Mouse (Mus musculus): Measurements from ENCODE around the gene Sbf1. TPM values are rescaled to one million over a fixed set of nuclear protein-coding genes. Genes with fewer than 3 reads are reported as not detected.

Gene Sbf1
- polyA plus RNA-seq, 1 experiment from 2014 or later, result 57.2 TPM

DNA sequence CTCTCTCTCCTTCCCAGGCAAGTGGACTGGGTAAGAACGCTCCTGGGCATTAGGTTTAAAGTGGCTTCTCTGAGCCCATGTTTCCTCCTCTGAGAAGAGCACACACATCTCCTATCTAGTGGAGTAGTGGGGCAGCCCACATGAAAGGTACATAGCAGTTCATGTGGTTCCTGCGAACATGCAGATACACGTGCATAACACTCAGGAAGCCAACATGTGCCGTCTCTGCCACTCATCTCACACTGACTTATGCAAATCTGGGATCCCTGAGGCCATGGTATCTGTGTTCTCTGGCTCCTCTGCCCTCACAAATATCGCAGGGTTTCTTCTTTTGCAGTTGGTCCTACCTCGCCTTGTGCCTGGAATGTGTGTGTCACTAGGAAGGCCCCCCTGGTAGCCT, 32.6 kb downstream of the Sbf1 start:
- peaks cover 91% of the 10 kb centered on the region for H3K36me3 ChIP-seq
- no peak overlapping the region for H3K4me2 ChIP-seq
- no peak for ATAC-seq (ENCODE audit: insufficient number of reproducible peaks, insufficient read depth, low FRiP score, low TSS enrichment, low read depth)
- no peak overlapping the region for H3K4me3 ChIP-seq (replicated peaks)
- H3K9me3 ChIP-seq, result no peaks in the 10 kb centered on the region
- H3K27ac ChIP-seq, result no peak overlapping the region
- H3K9ac ChIP-seq (replicated peaks), result no peak overlapping the region
- no peaks in the 10 kb centered on the region for H3K4me1 ChIP-seq (replicated peaks)
- 87% methylated on average over 6 of the region's 6 CpGs for WGBS
- no peaks in the 10 kb centered on the region for H3K27me3 ChIP-seq

DNA sequence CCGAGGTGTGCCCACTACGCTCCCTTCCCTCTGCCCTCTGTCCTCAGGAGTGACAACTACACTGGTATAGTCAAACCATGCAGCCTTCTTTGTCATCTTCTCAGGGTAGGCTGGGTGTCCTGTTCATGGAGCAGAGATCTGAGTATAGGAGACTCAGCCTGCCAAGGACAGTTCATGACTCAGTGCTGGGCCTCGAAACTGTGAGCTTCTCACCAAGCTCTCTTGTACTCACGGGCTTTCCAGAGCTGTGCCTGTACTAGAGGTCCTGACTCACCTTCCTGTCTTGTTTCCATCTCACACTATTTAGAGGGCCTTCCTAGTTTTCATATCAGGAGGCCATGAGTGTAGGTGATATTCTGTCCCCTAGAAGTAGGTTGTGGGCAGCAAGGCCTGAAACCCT, 37.7 kb downstream of the Sbf1 start:
- no peak overlapping the region for H3K4me2 ChIP-seq

DNA sequence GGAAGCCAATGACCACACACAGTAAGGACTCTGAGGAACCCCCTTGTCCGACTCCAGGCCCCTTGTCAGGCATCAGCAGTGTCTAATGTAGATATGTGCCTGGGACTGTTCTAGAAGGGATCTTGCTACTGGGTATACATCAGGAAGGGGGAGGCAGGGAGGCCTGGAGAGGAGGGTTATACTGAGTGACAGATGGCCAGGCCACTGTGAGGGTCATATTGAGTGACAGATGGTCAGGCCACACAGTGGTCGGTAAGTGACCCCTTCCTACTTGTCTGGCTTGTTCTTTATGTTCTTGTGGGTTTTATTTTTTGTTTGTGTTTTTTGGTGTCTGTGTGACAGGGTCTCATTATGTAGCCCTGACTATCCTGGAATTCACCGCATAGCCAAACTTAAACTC, 39.6 kb downstream of the Sbf1 start:
- no peaks in the 10 kb centered on the region for H3K27me3 ChIP-seq
- no peaks in the 10 kb centered on the region for H3K9me3 ChIP-seq
- H3K4me1 ChIP-seq (replicated peaks), result no peaks in the 10 kb centered on the region
- H3K36me3 ChIP-seq, result peaks cover 78% of the 10 kb centered on the region
- H3K27ac ChIP-seq, result no peak overlapping the region
- no peak overlapping the region for H3K4me2 ChIP-seq
- H3K9ac ChIP-seq (replicated peaks), result no peak overlapping the region
- no peak for ATAC-seq (ENCODE audit: insufficient number of reproducible peaks, insufficient read depth, low FRiP score, low TSS enrichment, low read depth)
- no peak overlapping the region for H3K4me3 ChIP-seq (replicated peaks)
- 80% methylated on average over 3 of the region's 3 CpGs for WGBS

More for the DNA sequence above, 37.7 kb downstream of the Sbf1 start:
- Histone ChIP-seq H3K36me3 (peaks cover 85% of the 10 kb centered on the region), H3K9ac (replicated peaks) (no peak overlapping the region), H3K27ac (no peak overlapping the region), H3K4me1 (replicated peaks) (no peaks in the 10 kb centered on the region), H3K4me3 (replicated peaks) (no peak overlapping the region), H3K27me3 (no peaks in the 10 kb centered on the region), H3K9me3 (no peaks in the 10 kb centered on the region)
- 92% methylated on average over 4 of the region's 4 CpGs for WGBS
- ATAC-seq (ENCODE audit: insufficient number of reproducible peaks, insufficient read depth, low FRiP score, low TSS enrichment, low read depth), result no peak

DNA sequence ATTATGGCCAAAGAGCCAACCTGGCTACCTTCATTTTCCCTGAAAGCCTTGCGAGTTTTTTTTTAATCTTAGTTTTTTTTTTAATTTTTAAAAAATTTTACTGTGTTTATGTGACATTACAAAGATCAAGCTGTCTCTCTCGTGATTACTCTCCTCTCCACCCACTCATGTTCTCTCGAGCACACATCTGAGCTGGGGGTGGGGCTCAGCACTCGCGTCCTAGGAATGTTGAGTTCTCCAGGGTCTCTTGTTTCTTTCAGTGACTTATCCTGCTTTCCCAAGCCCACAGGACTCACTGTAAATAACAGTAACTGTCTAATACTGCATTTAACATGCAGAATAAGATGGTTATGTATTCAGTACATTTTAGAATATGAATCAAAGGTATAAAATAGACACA, 50.6 kb downstream of the Sbf1 start:
- H3K9me3 ChIP-seq, result no peaks in the 10 kb centered on the region
- no peak overlapping the region for H3K9ac ChIP-seq (replicated peaks)
- H3K27ac ChIP-seq, result no peak overlapping the region
- H3K27me3 ChIP-seq, result no peaks in the 10 kb centered on the region
- H3K4me2 ChIP-seq, result no peak overlapping the region
- H3K36me3 ChIP-seq, result peaks cover 66% of the 10 kb centered on the region
- H3K4me1 ChIP-seq (replicated peaks), result no peaks in the 10 kb centered on the region
- ATAC-seq (ENCODE audit: insufficient number of reproducible peaks, insufficient read depth, low FRiP score, low TSS enrichment, low read depth), result no peak
- H3K4me3 ChIP-seq (replicated peaks), result no peak overlapping the region
- 82% methylated on average over 5 of the region's 5 CpGs for WGBS

DNA sequence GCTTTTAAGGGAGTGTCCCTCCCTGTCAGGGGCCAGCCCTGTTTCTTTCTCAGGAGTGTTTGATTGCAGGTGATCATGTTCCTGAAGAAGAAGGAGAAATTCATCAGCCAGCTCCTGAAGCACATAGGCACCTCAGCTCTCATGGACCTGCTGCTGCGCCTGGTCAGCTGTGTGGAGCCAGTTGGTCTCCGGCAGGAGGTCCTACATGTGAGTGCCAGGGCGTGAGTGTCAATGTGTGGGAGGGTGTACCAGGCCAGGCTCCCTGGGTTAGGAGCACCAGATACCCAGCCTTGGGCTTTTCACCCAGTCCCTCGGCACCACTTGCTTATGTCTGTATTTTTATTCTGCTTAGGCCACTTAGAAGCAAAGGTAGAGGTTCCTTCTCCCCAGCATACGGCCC, 56.1 kb downstream of the Sbf1 start:
- no peaks in the 10 kb centered on the region for H3K4me1 ChIP-seq (replicated peaks)
- no peak for ATAC-seq (ENCODE audit: insufficient number of reproducible peaks, insufficient read depth, low FRiP score, low TSS enrichment, low read depth)
- no peak overlapping the region for H3K4me3 ChIP-seq (replicated peaks)
- H3K9me3 ChIP-seq, result no peaks in the 10 kb centered on the region
- no peaks in the 10 kb centered on the region for H3K27me3 ChIP-seq
- no peak overlapping the region for H3K9ac ChIP-seq (replicated peaks)
- no peak overlapping the region for H3K27ac ChIP-seq
- whole genome bisulfite sequencing, result 90% methylated on average over 5 of the region's 5 CpGs
- peaks cover 74% of the 10 kb centered on the region for H3K36me3 ChIP-seq
- no peak overlapping the region for H3K4me2 ChIP-seq

DNA sequence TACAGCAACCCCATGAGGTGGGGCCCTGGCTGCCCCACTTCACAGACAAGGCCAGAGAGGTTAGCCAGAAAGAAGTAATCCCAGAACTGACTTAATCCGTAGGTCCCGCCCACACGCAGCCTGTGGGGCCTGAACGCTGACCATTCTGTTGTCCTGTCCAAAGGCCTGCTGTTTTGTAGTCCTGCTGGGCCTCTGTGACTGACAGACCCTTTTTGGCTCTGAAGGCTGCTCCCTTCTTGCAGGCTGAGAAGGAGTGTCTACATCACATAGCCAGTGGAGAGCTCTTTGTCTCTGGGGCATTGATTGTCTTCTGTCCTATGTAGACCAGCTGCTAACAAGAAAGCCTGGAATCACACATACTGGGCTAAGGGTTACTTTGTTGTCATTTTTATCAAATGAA, 59.8 kb downstream of the Sbf1 start:
- H3K36me3 ChIP-seq, result peaks cover 68% of the 10 kb centered on the region
- no peak overlapping the region for H3K9ac ChIP-seq (replicated peaks)
- no peak overlapping the region for H3K27ac ChIP-seq
- 86% methylated on average over 4 of the region's 4 CpGs for WGBS
- H3K9me3 ChIP-seq, result no peaks in the 10 kb centered on the region
- ATAC-seq (ENCODE audit: insufficient number of reproducible peaks, insufficient read depth, low FRiP score, low TSS enrichment, low read depth), result no peak
- H3K4me2 ChIP-seq, result no peak overlapping the region
- no peaks in the 10 kb centered on the region for H3K27me3 ChIP-seq
- no peak overlapping the region for H3K4me3 ChIP-seq (replicated peaks)
- no peaks in the 10 kb centered on the region for H3K4me1 ChIP-seq (replicated peaks)

DNA sequence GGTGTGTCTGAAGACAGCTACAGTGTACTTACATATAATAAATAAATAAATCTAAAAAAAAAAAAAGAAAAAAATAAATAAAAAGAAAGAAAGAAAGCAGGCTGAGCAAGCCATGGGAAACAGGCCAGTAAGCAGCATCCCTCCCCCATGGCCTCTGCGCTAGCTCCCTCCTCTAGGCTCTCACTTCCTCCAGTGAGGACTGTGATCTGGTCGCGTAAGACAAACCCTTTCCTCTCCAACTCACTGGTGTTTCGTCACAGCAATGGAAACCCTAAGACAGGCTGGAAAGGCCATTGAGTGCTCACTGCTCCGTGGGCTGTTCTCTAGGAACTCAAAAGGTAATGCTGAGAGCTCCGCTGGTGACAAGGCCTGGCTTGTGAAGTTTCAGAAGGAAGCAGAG, 66.0 kb downstream of the Sbf1 start:
- 84% methylated on average over 6 of the region's 6 CpGs for WGBS
- H3K9ac ChIP-seq (replicated peaks), result no peak overlapping the region
- ATAC-seq (ENCODE audit: insufficient number of reproducible peaks, insufficient read depth, low FRiP score, low TSS enrichment, low read depth), result no peak

DNA sequence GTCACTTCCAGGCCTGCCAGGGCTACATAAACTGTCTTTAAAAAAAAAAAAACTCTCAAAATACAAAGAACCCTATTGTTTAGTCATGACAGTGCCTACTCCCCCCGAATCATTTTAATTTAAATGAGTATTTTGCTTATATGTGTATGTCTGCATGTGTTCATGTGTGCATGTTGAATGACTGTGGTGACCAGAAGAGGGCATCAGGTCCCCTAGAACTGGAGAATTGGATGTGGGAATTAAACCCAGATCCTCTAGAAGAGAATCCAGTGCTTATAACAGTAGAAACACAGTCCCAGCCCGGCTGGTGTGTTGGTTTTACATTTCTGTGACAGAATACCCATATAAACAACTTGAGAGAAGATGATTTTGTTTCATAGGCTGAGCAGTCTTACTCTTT, 74.1 kb downstream of the Sbf1 start:
- no peak for ATAC-seq (ENCODE audit: insufficient number of reproducible peaks, insufficient read depth, low FRiP score, low TSS enrichment, low read depth)
- Histone ChIP-seq H3K27ac (no peak overlapping the region), H3K9me3 (no peaks in the 10 kb centered on the region), H3K36me3 (peaks cover 36% of the 10 kb centered on the region), H3K4me3 (replicated peaks) (no peak overlapping the region), H3K4me2 (no peak overlapping the region), H3K9ac (replicated peaks) (no peak overlapping the region), H3K4me1 (replicated peaks) (no peaks in the 10 kb centered on the region), H3K27me3 (no peaks in the 10 kb centered on the region)
- 62% methylated on average over 2 of the region's 2 CpGs for WGBS

More for the DNA sequence above, 66.0 kb downstream of the Sbf1 start:
- Histone ChIP-seq H3K4me2 (no peak overlapping the region), H3K9me3 (no peaks in the 10 kb centered on the region), H3K27ac (no peak overlapping the region), H3K27me3 (no peaks in the 10 kb centered on the region), H3K4me1 (replicated peaks) (no peaks in the 10 kb centered on the region), H3K36me3 (peaks cover 36% of the 10 kb centered on the region), H3K4me3 (replicated peaks) (no peak overlapping the region)

DNA sequence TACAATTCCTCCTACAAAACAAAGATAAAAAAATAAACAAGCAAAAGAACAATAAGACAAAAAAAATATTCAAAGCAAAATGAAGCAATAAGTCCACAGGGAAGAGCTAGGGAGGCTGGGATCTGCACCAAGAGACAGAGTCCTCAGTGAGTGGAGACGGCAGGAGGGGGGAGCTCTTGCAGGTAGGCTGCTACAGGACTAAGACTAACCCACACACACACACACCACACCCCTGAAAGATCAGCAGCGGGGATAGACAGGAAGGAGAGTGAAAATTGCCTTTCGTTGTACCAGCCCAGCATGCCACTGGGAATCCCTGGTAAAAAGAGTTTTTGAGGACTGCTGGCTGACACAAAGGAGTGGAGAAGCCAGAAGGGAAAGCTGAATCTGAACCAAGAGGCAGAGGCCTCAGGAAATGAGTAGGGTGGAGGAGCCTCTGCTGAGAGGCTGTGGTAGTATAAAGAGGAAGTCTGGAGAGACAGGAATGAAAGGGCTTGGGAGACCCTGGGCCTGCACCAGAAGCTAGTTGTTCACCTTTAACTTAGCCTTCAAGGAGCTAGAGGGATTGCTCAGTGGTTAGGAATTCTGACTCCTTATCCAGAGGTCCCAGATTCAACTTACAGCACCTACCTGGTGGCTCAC, 75.2 kb downstream of the Sbf1 start:
- no peaks in the 10 kb centered on the region for H3K4me1 ChIP-seq (replicated peaks)
- H3K27me3 ChIP-seq, result no peaks in the 10 kb centered on the region
- 57% methylated on average over 3 of the region's 3 CpGs for WGBS
- no peaks in the 10 kb centered on the region for H3K9me3 ChIP-seq
- peaks cover 33% of the 10 kb centered on the region for H3K36me3 ChIP-seq
- ATAC-seq (ENCODE audit: insufficient number of reproducible peaks, insufficient read depth, low FRiP score, low TSS enrichment, low read depth), result no peak
- no peak overlapping the region for H3K9ac ChIP-seq (replicated peaks)
- no peak overlapping the region for H3K4me2 ChIP-seq
- no peak overlapping the region for H3K27ac ChIP-seq
- no peak overlapping the region for H3K4me3 ChIP-seq (replicated peaks)

Small RNA genes lying within 50 kb of the gene (microRNA-seq; reads per million reads assigned to microRNA genes)
- not detected for gene Mir6959

Other genes with a start within 250 kb of the Sbf1 start
- gene Trabd, start 240.2 kb downstream of the Sbf1 start, polyA plus RNA-seq (2016; fragmentation: Nextera tagmentation; extraction: Ambion mirVana), result 48.6 and 48.7 TPM in 2 replicates
- gene Selenoo, start 226.2 kb downstream of the Sbf1 start, polyA plus RNA-seq (2016; fragmentation: Nextera tagmentation; extraction: Ambion mirVana), result 19.2 and 21.1 TPM in 2 replicates
- 22.7 and 24.8 TPM in 2 replicates for gene Tubgcp6, start 192.2 kb downstream of the Sbf1 start, polyA plus RNA-seq (2016; fragmentation: Nextera tagmentation; extraction: Ambion mirVana)
- 15.0 and 15.2 TPM in 2 replicates for gene Hdac10, start 186.6 kb downstream of the Sbf1 start, polyA plus RNA-seq (2016; fragmentation: Nextera tagmentation; extraction: Ambion mirVana)
- gene Mapk12, start 174.6 kb downstream of the Sbf1 start, polyA plus RNA-seq (2016; fragmentation: Nextera tagmentation; extraction: Ambion mirVana), result 8.9 and 9.3 TPM in 2 replicates
- gene Mapk11, start 165.7 kb downstream of the Sbf1 start, polyA plus RNA-seq (2016; fragmentation: Nextera tagmentation; extraction: Ambion mirVana), result 13.6 and 14.4 TPM in 2 replicates
- gene Plxnb2, start 134.5 kb downstream of the Sbf1 start, polyA plus RNA-seq (2016; fragmentation: Nextera tagmentation; extraction: Ambion mirVana), result 157 and 170 TPM in 2 replicates
- gene Dennd6b, start 118.8 kb downstream of the Sbf1 start, polyA plus RNA-seq (2016; fragmentation: Nextera tagmentation; extraction: Ambion mirVana), result 30.1 and 31.2 TPM in 2 replicates
- 30.5 and 33.3 TPM in 2 replicates for gene Ppp6r2, start 103.8 kb downstream of the Sbf1 start, polyA plus RNA-seq (2016; fragmentation: Nextera tagmentation; extraction: Ambion mirVana)
- 0.16 and 0.17 TPM in 2 replicates for gene Adm2, start 7.4 kb upstream of the Sbf1 start, polyA plus RNA-seq (2016; fragmentation: Nextera tagmentation; extraction: Ambion mirVana)
- not detected in 2 replicates for gene Miox, start 19.1 kb upstream of the Sbf1 start, polyA plus RNA-seq (2016; fragmentation: Nextera tagmentation; extraction: Ambion mirVana)
- gene Lmf2, start 40.3 kb upstream of the Sbf1 start, polyA plus RNA-seq (2016; fragmentation: Nextera tagmentation; extraction: Ambion mirVana), result 43.3 and 47.4 TPM in 2 replicates
- 175 and 183 TPM in 2 replicates for gene Ncaph2, start 40.4 kb upstream of the Sbf1 start, polyA plus RNA-seq (2016; fragmentation: Nextera tagmentation; extraction: Ambion mirVana)
- gene Sco2, start 58.5 kb upstream of the Sbf1 start, polyA plus RNA-seq (2016; fragmentation: Nextera tagmentation; extraction: Ambion mirVana), result 4.2 and 5.3 TPM in 2 replicates
- gene Tymp, start 61.7 kb upstream of the Sbf1 start, polyA plus RNA-seq (2016; fragmentation: Nextera tagmentation; extraction: Ambion mirVana), result 1.5 TPM in 2 replicates
- 0.33 and 0.48 TPM in 2 replicates for gene Odf3b, start 64.0 kb upstream of the Sbf1 start, polyA plus RNA-seq (2016; fragmentation: Nextera tagmentation; extraction: Ambion mirVana)
- gene Klhdc7b, start 69.6 kb upstream of the Sbf1 start, polyA plus RNA-seq (2016; fragmentation: Nextera tagmentation; extraction: Ambion mirVana), result 0.05 TPM in 1 of 2 replicates, not detected in the other
- gene Syce3, start 95.2 kb upstream of the Sbf1 start, polyA plus RNA-seq (2016; fragmentation: Nextera tagmentation; extraction: Ambion mirVana), result not detected in 2 replicates
- gene Cpt1b, start 110.6 kb upstream of the Sbf1 start, polyA plus RNA-seq (2016; fragmentation: Nextera tagmentation; extraction: Ambion mirVana), result 0.25 and 0.74 TPM in 2 replicates
- 3.6 and 3.8 TPM in 2 replicates for gene C730034F03Rik, start 114.3 kb upstream of the Sbf1 start, polyA plus RNA-seq (2016; fragmentation: Nextera tagmentation; extraction: Ambion mirVana)
- not detected in 2 replicates for gene Gm44502, start 114.4 kb upstream of the Sbf1 start, polyA plus RNA-seq (2016; fragmentation: Nextera tagmentation; extraction: Ambion mirVana)
- gene Chkb, start 114.6 kb upstream of the Sbf1 start, polyA plus RNA-seq (2016; fragmentation: Nextera tagmentation; extraction: Ambion mirVana), result 59.2 and 61.8 TPM in 2 replicates
- gene Mapk8ip2, start 138.6 kb upstream of the Sbf1 start, polyA plus RNA-seq (2016; fragmentation: Nextera tagmentation; extraction: Ambion mirVana), result 2.0 and 2.1 TPM in 2 replicates
- 15.2 and 15.6 TPM in 2 replicates for gene Arsa, start 162.1 kb upstream of the Sbf1 start, polyA plus RNA-seq (2016; fragmentation: Nextera tagmentation; extraction: Ambion mirVana)
- 2.4 and 3.2 TPM in 2 replicates for gene Shank3, start 184.3 kb upstream of the Sbf1 start, polyA plus RNA-seq (2016; fragmentation: Nextera tagmentation; extraction: Ambion mirVana)